Mouse (Mus musculus): ENCODE measurements around the gene Phgr1. TPM values are rescaled to one million over a fixed set of nuclear protein-coding genes. Genes with fewer than 3 reads are reported as not detected.

Gene Phgr1
- not detected for polyA plus RNA-seq (2014; fragmentation: Illumina TruSeq; extraction: RNeasy Lipid Tissue Mini Kit (QIAGEN cat#74804); ENCODE audit: low read depth, low replicate concordance)

DNA sequence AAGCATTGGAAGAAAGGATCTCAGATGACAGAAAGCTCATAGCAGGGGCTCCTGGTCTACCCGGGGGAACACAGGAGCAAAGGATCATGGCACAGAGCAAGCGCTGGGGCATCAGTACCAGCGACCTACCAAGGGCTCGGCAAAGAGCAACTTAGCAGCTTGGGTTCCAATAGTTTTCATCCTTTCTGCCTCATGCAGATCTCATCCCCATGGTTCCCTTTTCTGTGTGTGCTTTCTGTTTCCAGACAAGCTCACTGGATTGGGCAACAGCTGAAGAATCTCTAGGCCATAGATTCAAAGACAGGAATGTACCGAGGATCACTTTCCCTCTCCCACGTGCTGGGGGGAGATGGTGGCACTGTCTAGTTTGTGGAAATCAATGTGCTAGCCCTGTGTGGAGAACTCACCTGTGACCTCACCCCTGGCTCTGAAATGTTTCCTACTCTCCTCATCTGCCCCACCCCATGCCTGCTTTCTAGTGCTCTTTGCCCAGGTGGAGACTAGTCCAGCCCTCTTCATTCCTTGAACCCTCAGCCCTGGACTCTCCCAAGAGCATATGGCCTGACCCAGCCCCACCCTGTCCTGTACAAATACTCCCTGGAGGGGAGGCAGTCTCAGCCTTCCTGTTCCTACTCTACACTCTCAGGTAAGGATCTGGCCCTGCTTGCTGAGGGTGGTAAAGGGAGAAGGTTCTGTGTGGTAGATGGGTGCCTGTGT, at the start of gene Phgr1:
Gene Phgr1 (plus strand): TSS at position 612 of the 717 bp plus-strand sequence.

DNA sequence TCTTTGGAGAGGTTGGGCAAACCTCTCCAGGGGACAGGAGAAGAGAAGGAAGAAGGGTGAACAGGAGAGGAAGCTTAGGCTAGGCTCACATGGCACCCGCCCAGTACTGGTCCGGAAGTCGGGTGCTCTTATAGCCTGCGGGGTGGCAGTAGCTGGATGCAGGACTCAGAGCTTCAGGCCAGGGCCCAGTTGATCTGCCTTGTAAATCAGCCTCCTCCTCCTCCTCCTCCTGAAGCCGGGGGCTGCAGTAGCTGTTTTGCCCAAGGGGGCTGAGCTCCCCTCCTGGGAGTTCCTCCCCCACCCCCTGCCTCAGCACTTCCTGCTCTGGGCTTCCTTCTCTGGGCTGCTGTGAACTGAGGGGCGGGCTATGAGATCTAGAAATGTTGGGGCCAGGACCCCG, 44.2 kb upstream of the Phgr1 start, which contains the start of gene Plcb2:
Gene Plcb2 (minus strand): TSS at position 102 of the 400 bp plus-strand sequence.

DNA sequence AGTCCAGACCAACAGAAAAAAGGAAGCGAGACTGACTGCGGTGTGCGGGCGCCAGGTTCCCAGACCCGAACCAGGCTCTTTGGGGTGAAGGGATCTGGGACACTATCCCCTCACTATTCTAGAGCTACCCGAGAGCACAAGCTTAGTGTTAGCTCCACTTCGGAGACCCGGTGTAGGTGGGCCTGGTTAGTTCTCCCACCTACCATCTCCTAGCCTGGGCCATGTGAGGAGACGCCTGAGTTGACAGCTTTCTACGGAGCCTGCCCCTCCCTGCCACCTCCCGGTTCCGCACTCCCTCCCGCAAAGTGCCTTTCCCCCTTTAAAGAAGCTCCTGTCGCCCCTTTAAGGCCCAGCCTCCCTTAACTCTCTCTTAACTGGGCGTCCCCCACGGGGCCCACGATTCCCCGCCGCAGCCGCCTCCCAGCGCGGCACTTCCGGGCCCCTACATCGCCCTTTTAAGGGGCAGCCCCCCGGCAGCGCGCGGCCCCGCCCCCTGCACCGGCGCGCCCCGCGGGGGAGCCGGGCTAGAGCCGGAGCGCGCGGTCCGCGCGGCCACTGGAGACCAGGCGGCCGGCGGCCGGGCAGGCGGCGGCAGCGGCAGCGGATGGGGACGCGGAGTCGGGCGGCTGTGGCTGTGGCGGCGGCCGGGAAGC, 27.2 kb upstream of the Phgr1 start, which contains the start of gene Inafm2:
Gene Inafm2 (plus strand): TSS at position 527 of the 653 bp plus-strand sequence.

DNA sequence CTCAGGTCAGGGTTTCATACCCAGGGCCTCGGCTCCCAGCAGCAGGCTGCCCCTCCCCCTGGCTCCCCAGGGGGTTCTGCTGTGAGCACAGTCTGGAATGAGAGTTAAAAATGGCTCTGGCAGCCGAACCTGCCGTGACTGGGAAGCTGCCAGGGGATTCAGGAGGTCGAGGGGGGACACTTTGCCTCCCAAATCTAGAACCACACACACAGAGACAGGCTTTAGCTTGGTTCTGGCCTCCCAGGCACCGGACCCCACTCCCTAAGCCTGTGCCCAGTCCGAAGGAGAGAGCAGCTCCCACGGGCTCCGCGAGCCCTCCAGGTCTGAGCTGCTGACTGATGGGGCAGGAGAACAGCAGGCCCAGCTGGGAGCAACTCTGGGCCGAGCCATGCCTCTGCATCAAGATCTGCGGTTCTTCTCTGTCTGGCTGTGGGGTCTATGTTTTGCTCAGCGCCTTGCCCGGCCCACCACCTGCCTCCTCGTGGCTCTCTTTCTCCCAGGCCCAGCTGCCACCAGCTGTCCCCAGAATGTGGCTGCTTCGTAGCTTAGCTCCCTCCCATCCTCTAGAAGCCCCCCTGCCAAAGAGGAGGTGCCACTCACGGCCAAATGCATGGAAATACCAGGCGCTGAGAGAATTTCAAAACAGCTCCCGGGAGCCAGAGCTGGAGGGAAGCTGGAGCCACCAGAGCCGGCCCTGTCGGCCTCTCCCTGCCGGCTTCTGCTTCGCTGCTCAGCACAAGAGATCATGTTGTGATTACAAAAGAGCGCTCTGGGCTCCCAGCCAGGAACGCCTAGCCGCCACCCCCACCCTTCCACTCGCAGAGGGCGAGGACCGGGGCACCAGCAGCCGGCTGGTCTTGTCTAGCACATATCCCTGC, 10.4 kb upstream of the Phgr1 start, which contains the start of gene Ccdc9b:
Gene Ccdc9b (minus strand): TSS at position 756 of the 878 bp plus-strand sequence.

DNA sequence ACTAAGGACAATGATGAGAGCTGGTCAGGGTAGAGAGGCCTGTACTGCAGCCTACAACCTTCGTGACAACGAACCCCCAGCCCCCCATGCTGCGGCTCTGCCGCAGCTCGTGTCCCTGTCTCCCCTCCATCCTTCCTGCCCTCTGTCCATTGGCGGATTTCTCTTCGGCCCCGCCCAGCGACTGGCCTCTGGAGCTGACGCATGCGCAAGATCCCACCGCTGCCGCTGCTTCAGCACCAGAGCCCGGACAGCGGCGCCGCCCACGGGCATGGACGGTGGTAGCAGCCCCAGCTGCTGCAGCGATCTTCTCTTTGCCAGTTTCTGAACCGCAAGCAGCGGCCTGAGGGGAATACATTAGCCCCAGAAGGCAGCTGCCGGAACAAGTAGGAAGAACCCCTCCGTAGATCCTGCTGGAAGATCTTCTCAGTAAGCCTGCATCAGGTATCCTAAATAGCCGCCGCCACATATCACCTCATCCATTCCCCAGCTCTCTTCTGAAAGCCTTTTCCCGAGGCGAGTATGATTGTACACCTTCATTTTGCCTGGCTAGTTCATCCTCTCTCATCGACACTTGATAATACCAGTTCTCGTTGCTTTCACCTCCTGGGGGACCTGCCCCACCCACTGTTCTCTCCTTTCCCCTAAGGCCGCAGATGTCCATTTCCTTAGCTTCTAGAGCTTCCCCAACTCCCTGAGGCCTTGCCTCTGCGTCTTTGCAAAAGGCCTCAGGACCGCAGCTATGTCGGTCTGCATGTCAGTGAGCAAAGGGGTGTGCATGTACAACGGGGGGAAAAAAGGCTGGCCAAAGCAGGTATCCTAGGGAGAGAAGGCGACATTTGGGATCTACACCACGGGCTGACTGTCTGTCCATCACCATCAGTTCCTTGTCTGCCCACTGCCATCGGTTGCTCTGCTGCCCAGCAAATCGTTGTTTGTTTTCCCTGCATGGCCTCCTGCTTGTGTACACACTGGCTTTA, 7.2 kb downstream of the Phgr1 start, which contains the start of gene Disp2:
Gene Disp2 (plus strand): TSS at position 216 of the 977 bp plus-strand sequence.

DNA sequence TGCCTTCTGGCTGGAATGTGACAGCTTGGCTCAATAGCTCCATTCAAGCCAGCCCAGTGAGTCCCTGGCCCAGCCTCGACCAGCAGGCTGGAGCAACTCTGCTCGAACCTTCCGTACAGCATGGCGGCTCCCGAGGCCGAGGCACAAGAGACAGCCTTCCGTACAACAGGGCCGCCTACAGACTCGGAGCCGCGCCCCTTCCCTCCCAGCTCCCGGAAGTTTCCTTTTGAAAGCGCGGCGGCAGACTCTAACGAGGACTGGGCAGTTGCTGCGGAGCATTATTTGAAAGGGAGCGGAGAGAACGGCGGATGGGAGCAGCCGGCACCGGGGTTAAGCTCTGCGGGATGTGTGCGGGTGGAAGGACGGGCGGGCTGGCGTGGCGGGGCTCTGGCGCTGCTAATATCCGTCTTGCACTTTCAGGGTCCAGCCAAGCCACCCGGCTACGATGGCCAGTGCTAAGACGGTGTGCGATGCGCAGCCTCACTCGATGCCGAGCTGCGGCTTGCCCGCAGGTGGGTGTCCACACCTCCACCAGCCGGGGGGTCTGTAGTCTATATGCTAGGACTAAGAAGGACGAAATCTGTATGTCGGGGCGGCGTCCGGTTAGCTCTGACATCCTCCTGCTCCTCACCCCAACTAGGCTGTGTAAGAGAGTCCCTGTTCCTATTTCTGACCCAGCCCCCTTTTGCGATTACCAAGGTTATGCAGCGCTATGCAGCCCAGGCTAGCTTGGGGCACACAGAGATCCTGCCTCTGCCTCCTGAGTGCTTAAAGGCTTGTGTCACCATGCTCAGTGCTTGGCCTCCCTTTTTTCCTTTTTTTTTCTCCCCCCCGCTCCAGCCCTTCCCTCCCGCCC, 41.6 kb downstream of the Phgr1 start, which contains the start of gene Knstrn:
Gene Knstrn (plus strand): TSS at position 23 of the 856 bp plus-strand sequence.

Other genes with a start within 250 kb of the Phgr1 start
- gene Bmf, start 223.1 kb upstream of the Phgr1 start, polyA plus RNA-seq (2014; fragmentation: Illumina TruSeq; extraction: RNeasy Lipid Tissue Mini Kit (QIAGEN cat#74804); ENCODE audit: low read depth, low replicate concordance) = 19.4 TPM
- 2.7 TPM for gene Bub1b, start 174.6 kb upstream of the Phgr1 start, polyA plus RNA-seq (2014; fragmentation: Illumina TruSeq; extraction: RNeasy Lipid Tissue Mini Kit (QIAGEN cat#74804); ENCODE audit: low read depth, low replicate concordance)
- 1.5 TPM for gene Pak6, start 109.5 kb upstream of the Phgr1 start, polyA plus RNA-seq (2014; fragmentation: Illumina TruSeq; extraction: RNeasy Lipid Tissue Mini Kit (QIAGEN cat#74804); ENCODE audit: low read depth, low replicate concordance)
- not detected for gene Ankrd63, start 68.8 kb upstream of the Phgr1 start, polyA plus RNA-seq (2014; fragmentation: Illumina TruSeq; extraction: RNeasy Lipid Tissue Mini Kit (QIAGEN cat#74804); ENCODE audit: low read depth, low replicate concordance)
- 1.7 TPM for gene Plcb2, start 44.3 kb upstream of the Phgr1 start, polyA plus RNA-seq (2014; fragmentation: Illumina TruSeq; extraction: RNeasy Lipid Tissue Mini Kit (QIAGEN cat#74804); ENCODE audit: low read depth, low replicate concordance)
- gene Inafm2, start 27.0 kb upstream of the Phgr1 start, polyA plus RNA-seq (2014; fragmentation: Illumina TruSeq; extraction: RNeasy Lipid Tissue Mini Kit (QIAGEN cat#74804); ENCODE audit: low read depth, low replicate concordance) = 20.1 TPM
- gene Ccdc9b, start 10.1 kb upstream of the Phgr1 start, polyA plus RNA-seq (2014; fragmentation: Illumina TruSeq; extraction: RNeasy Lipid Tissue Mini Kit (QIAGEN cat#74804); ENCODE audit: low read depth, low replicate concordance) = 13.0 TPM
- gene Disp2, start 7.0 kb downstream of the Phgr1 start, polyA plus RNA-seq (2014; fragmentation: Illumina TruSeq; extraction: RNeasy Lipid Tissue Mini Kit (QIAGEN cat#74804); ENCODE audit: low read depth, low replicate concordance) = 1.5 TPM
- gene Knstrn, start 41.2 kb downstream of the Phgr1 start, polyA plus RNA-seq (2014; fragmentation: Illumina TruSeq; extraction: RNeasy Lipid Tissue Mini Kit (QIAGEN cat#74804); ENCODE audit: low read depth, low replicate concordance) = 6.8 TPM
- 187 TPM for gene Ivd, start 89.2 kb downstream of the Phgr1 start, polyA plus RNA-seq (2014; fragmentation: Illumina TruSeq; extraction: RNeasy Lipid Tissue Mini Kit (QIAGEN cat#74804); ENCODE audit: low read depth, low replicate concordance)
- 24.3 TPM for gene Bahd1, start 127.6 kb downstream of the Phgr1 start, polyA plus RNA-seq (2014; fragmentation: Illumina TruSeq; extraction: RNeasy Lipid Tissue Mini Kit (QIAGEN cat#74804); ENCODE audit: low read depth, low replicate concordance)
- 7.8 TPM for gene Chst14, start 153.7 kb downstream of the Phgr1 start, polyA plus RNA-seq (2014; fragmentation: Illumina TruSeq; extraction: RNeasy Lipid Tissue Mini Kit (QIAGEN cat#74804); ENCODE audit: low read depth, low replicate concordance)